Mouse (Mus musculus): ENCODE measurements at regions not wholly inside any gene's neighbourhood (a gene's known extent, or its start where the extent isn't known, plus 50 kb on each side); places are given as distances from the start of the nearest gene placed in this dataset.

GRCm38 (mm10) chr13:70989999-70990645 lies 148.5 kb upstream of the Adamts16 start:
- no peak for DNase-seq

- DNase-seq = no peak
Measured at GRCm38 (mm10) chr13:70979344-70979743, 137.7 kb upstream of the Adamts16 start.

GRCm38 (mm10) chr13:70978547-70979307 lies 137.1 kb upstream of the Adamts16 start:
- no peak for DNase-seq

GRCm38 (mm10) chr13:70969596-70969995 lies 128.0 kb upstream of the Adamts16 start:
- DNase-seq = no peak

- no peak for DNase-seq
Measured at GRCm38 (mm10) chr13:70967781-70968180, 126.2 kb upstream of the Adamts16 start.

GRCm38 (mm10) chr13:70963384-70963783 lies 121.8 kb upstream of the Adamts16 start:
- no peak for DNase-seq

- DNase-seq = no peak
Measured at GRCm38 (mm10) chr13:70934309-70935037, 92.9 kb upstream of the Adamts16 start.

- no peak for DNase-seq
Measured at GRCm38 (mm10) chr13:70913834-70914233, 72.2 kb upstream of the Adamts16 start.

GRCm38 (mm10) chr13:70910934-70911333 lies 69.3 kb upstream of the Adamts16 start:
- no peak for DNase-seq

GRCm38 (mm10) chr13:70904834-70905233 lies 63.2 kb upstream of the Adamts16 start:
- no peak for DNase-seq

GRCm38 (mm10) chr13:70903831-70904230 lies 62.2 kb upstream of the Adamts16 start:
- no peak for DNase-seq

- no peak for DNase-seq
Measured at GRCm38 (mm10) chr13:70903150-70903549, 61.5 kb upstream of the Adamts16 start.

- DNase-seq = no peak
Measured at GRCm38 (mm10) chr13:70902727-70903126, 61.1 kb upstream of the Adamts16 start.

GRCm38 (mm10) chr13:70891634-70892033 lies 50.0 kb upstream of the Adamts16 start:
- no peak for DNase-seq

All from B cell, adult 2 months (primary cell).